Mouse (Mus musculus): ENCODE results near the gene Prr13. TPM values are rescaled to one million over a fixed set of nuclear protein-coding genes. Genes with fewer than 3 reads are reported as not detected.

Prr13 gene
- polyA plus RNA-seq, 1 experiment = 18.5 TPM

- Histone ChIP-seq H3K27ac (ENCODE audit: control insufficient read depth, insufficient read depth, low read depth, low read length) (no peak overlapping the region), H3K27me3 (ENCODE audit: control insufficient read depth, insufficient read depth, low read length) (no peaks in the 10 kb centered on the region), H3K36me3 (ENCODE audit: control insufficient read depth, insufficient read depth, low read length) (peaks cover 7% of the 10 kb centered on the region), H3K4me1 (ENCODE audit: control insufficient read depth, insufficient read depth, low read length) (no peaks in the 10 kb centered on the region), H3K4me3 (ENCODE audit: control insufficient read depth, low read depth, low read length) (no peak overlapping the region)
- TF ChIP-seq POLR2A (IDR thresholded peaks at IDR 0.05; ENCODE audit: control insufficient read depth, low read depth, low read length) (no peak), CTCF (IDR thresholded peaks at IDR 0.05; ENCODE audit: control insufficient read depth, insufficient read depth, insufficient replicate concordance, low read depth, low read length) (no peak)
Measured at GRCm38 (mm10) chr15:102487664-102488063, 28.8 kb downstream of the Prr13 start.

- TF ChIP-seq CTCF (IDR thresholded peaks at IDR 0.05; ENCODE audit: control insufficient read depth, insufficient read depth, insufficient replicate concordance, low read depth, low read length) (no peak), POLR2A (IDR thresholded peaks at IDR 0.05; ENCODE audit: control insufficient read depth, low read depth, low read length) (no peak)
- Histone ChIP-seq H3K27me3 (ENCODE audit: control insufficient read depth, insufficient read depth, low read length) (no peaks in the 10 kb centered on the region), H3K4me1 (ENCODE audit: control insufficient read depth, insufficient read depth, low read length) (no peaks in the 10 kb centered on the region), H3K27ac (ENCODE audit: control insufficient read depth, insufficient read depth, low read depth, low read length) (no peak overlapping the region), H3K4me3 (ENCODE audit: control insufficient read depth, low read depth, low read length) (no peak overlapping the region), H3K36me3 (ENCODE audit: control insufficient read depth, insufficient read depth, low read length) (peaks cover 3% of the 10 kb centered on the region)
Measured at GRCm38 (mm10) chr15:102498322-102498721, 39.5 kb downstream of the Prr13 start.

DNA sequence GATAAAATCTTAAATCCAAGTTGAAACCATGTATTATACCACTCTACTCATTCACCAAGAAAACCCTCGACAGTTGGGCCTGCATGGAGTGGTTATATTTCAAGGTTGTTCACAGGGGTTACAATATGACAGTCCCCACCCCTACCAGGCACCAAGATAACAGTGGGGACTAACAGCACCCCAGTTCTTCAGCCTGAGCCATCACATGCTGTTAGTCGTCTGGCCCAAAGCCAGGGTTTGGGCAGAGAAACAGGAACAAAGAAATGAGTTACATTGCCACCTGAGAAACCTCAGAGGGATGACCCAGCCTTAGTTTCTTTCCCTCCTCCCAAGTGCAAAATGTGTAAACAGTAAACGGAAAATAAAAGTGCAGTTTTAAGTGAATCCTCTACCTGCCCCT, 40.5 kb downstream of the Prr13 start:
- no peaks in the 10 kb centered on the region for H3K4me1 ChIP-seq (ENCODE audit: control insufficient read depth, insufficient read depth, low read length)
- H3K27me3 ChIP-seq (ENCODE audit: control insufficient read depth, insufficient read depth, low read length) = no peaks in the 10 kb centered on the region
- TF ChIP-seq CTCF (IDR thresholded peaks at IDR 0.05; ENCODE audit: control insufficient read depth, insufficient read depth, insufficient replicate concordance, low read depth, low read length) = no peak
- no peak for TF ChIP-seq POLR2A (IDR thresholded peaks at IDR 0.05; ENCODE audit: control insufficient read depth, low read depth, low read length)
- no peak overlapping the region for H3K27ac ChIP-seq (ENCODE audit: control insufficient read depth, insufficient read depth, low read depth, low read length)
- H3K4me3 ChIP-seq (ENCODE audit: control insufficient read depth, low read depth, low read length) = no peak overlapping the region
- peaks cover 1% of the 10 kb centered on the region; the same call in 1 of the 2 replicates for H3K36me3 ChIP-seq (ENCODE audit: control insufficient read depth, insufficient read depth, low read length)

DNA sequence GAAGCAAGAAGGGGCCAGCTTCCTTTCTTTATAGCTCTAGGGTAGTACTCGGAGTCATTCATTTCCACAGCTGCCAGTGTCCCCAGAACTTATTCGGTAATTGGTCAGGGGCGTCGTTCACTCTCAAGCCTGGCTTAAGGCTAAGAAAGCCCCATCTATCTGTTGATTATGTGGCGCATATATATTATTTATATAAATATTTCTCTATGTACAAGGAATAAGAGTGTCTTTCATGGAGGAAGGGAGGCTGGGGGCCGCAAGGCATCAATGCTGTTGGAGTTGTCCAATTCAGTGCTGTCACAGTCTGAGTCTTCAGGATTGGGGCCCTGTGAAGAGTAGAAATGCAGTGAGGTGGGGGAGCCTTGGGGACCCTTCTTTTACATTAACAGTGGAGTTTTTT, 41.0 kb downstream of the Prr13 start:
- no peaks in the 10 kb centered on the region for H3K4me1 ChIP-seq (ENCODE audit: control insufficient read depth, insufficient read depth, low read length)
- no peak overlapping the region for H3K27ac ChIP-seq (ENCODE audit: control insufficient read depth, insufficient read depth, low read depth, low read length)
- no peak overlapping the region for H3K4me3 ChIP-seq (ENCODE audit: control insufficient read depth, low read depth, low read length)
- no peaks in the 10 kb centered on the region for H3K27me3 ChIP-seq (ENCODE audit: control insufficient read depth, insufficient read depth, low read length)
- TF ChIP-seq CTCF (IDR thresholded peaks at IDR 0.05; ENCODE audit: control insufficient read depth, insufficient read depth, insufficient replicate concordance, low read depth, low read length) (no peak), POLR2A (IDR thresholded peaks at IDR 0.05; ENCODE audit: control insufficient read depth, low read depth, low read length) (no peak)
- H3K36me3 ChIP-seq (ENCODE audit: control insufficient read depth, insufficient read depth, low read length) = peaks cover 1% of the 10 kb centered on the region; the same call in 1 of the 2 replicates

DNA sequence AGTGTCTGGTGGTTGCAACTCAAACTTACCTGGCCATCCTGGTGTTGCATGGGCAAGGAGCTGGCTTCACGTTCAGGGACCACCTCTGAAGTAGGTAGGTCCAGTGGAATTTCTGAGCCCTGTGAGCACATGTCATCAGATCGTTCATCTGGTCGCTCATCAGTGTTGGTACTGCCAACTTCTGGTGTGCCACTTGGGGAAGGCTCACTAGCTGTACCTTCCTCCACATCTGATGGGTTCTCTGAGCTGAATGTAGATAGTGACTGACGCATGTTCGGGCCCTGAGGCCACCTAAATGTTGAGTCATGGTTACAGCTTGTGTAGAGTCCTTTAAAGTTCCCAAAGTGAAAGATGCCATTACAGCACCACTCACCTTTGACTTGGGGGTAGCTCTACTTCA, 41.7 kb downstream of the Prr13 start:
- no peak for TF ChIP-seq POLR2A (IDR thresholded peaks at IDR 0.05; ENCODE audit: control insufficient read depth, low read depth, low read length)
- TF ChIP-seq CTCF (IDR thresholded peaks at IDR 0.05; ENCODE audit: control insufficient read depth, insufficient read depth, insufficient replicate concordance, low read depth, low read length) = no peak
- no peaks in the 10 kb centered on the region for H3K27me3 ChIP-seq (ENCODE audit: control insufficient read depth, insufficient read depth, low read length)

DNA sequence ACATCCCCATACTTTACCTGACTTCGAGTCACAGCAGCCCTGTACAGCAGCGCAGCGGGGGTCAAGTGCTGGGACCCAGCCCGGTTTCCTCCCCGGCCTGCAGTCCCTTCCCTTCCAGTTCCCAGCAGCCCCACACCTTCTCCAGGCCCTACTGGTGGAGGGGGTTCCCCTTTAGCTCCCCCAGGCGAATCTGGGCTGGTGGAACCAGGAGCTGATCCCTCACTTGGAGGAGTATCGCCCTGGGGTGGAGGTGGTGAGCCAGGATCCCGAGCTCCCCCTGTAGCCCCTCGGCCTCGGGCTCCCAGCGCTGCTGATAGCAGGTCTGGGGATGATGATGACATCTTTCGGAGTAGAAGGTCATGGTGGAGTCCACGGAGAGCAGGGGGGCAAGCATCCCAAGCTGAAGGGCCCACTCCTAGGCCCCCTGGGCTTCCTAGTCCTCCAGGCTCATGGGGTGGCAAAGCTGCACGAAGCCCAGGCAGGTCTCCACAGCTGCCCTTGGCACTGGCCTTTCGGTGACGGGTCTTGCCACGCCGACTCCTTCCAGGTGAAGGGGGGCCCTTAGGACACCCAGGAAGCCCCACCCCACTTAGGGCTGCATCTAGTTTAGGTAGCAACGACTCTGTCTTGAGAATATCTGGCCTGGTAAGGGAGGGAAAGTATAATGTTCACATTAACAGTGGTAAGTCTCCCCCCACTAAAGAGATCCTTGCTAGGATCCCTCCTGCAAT, 42.4 kb downstream of the Prr13 start:
- no peak overlapping the region for H3K27ac ChIP-seq (ENCODE audit: control insufficient read depth, insufficient read depth, low read depth, low read length)
- H3K4me3 ChIP-seq (ENCODE audit: control insufficient read depth, low read depth, low read length) = no peak overlapping the region
- H3K4me1 ChIP-seq (ENCODE audit: control insufficient read depth, insufficient read depth, low read length) = no peaks in the 10 kb centered on the region
- TF ChIP-seq CTCF (IDR thresholded peaks at IDR 0.05; ENCODE audit: control insufficient read depth, insufficient read depth, insufficient replicate concordance, low read depth, low read length) (no peak), POLR2A (IDR thresholded peaks at IDR 0.05; ENCODE audit: control insufficient read depth, low read depth, low read length) (no peak)
- H3K36me3 ChIP-seq (ENCODE audit: control insufficient read depth, insufficient read depth, low read length) = peaks cover 1% of the 10 kb centered on the region; the same call in 1 of the 2 replicates
- H3K27me3 ChIP-seq (ENCODE audit: control insufficient read depth, insufficient read depth, low read length) = no peaks in the 10 kb centered on the region

More for the DNA sequence above, 41.7 kb downstream of the Prr13 start:
- Histone ChIP-seq H3K36me3 (ENCODE audit: control insufficient read depth, insufficient read depth, low read length) (peaks cover 1% of the 10 kb centered on the region; the same call in 1 of the 2 replicates), H3K4me1 (ENCODE audit: control insufficient read depth, insufficient read depth, low read length) (no peaks in the 10 kb centered on the region), H3K4me3 (ENCODE audit: control insufficient read depth, low read depth, low read length) (peak overlapping the region; percentile 37; the same call in 1 of the 2 replicates), H3K27ac (ENCODE audit: control insufficient read depth, insufficient read depth, low read depth, low read length) (no peak overlapping the region)

DNA sequence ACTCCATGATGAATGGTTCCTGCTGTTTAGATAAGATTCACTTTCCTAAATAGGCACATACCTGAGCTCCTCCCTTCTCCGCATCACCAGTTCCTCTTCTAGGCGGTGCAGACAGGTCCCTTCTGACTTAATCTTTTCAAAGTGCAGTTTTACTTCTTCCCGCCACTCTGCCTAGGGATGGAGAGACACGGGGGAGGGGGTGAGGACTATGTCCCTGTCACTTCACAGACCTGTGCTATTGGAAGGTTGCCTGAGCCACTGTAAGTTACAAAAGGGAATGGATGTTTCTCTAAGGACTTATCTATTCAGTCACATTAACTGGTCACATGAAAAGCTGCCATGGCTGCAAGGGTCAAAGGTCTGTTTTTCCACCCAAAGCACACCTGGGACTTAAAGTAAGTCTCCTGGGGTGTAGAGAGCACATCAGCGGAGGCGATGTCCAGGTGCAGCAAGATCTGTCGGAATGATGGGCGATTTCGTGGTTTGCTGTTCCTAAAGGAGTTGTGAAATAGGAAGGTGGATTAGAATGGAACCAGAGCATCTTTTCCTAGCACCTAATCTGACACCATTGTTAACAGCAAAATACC, 43.5 kb downstream of the Prr13 start:
- TF ChIP-seq CTCF (IDR thresholded peaks at IDR 0.05; ENCODE audit: control insufficient read depth, insufficient read depth, insufficient replicate concordance, low read depth, low read length) = no peak
- TF ChIP-seq POLR2A (IDR thresholded peaks at IDR 0.05; ENCODE audit: control insufficient read depth, low read depth, low read length) = no peak
- Histone ChIP-seq H3K36me3 (ENCODE audit: control insufficient read depth, insufficient read depth, low read length) (peaks cover 1% of the 10 kb centered on the region; the same call in 1 of the 2 replicates), H3K27ac (ENCODE audit: control insufficient read depth, insufficient read depth, low read depth, low read length) (no peak overlapping the region; the same call in 1 of the 2 replicates), H3K27me3 (ENCODE audit: control insufficient read depth, insufficient read depth, low read length) (no peaks in the 10 kb centered on the region), H3K4me3 (ENCODE audit: control insufficient read depth, low read depth, low read length) (no peak overlapping the region), H3K4me1 (ENCODE audit: control insufficient read depth, insufficient read depth, low read length) (no peaks in the 10 kb centered on the region)

Measured in testis, adult 2 months (tissue).